In genomic region chr17:24477985-24478600, GRCm38 (mm10) we compare ENCODE assay signal across 1 mouse cellular context.
TF ChIP-seq lines count a peak whose summit lies in the region.

No protein-coding gene starts in this region.

TF ChIP-seq in CH12.LX, 34 proteins besides CTCF, POLR2A, EP300 and RAD21 (continued from another document):
- TF ChIP-seq USF2 (conservative IDR thresholded peaks at IDR 0.05; ENCODE audit: low read depth, low read length): no peak
- TF ChIP-seq TBP (conservative IDR thresholded peaks at IDR 0.05; ENCODE audit: low read depth, low read length): no peak
- no peak for TF ChIP-seq CHD1 (IDR thresholded peaks at IDR 0.05; ENCODE audit: low read depth, low read length)
- no peak for TF ChIP-seq ZKSCAN1 (IDR thresholded peaks at IDR 0.05; ENCODE audit: borderline replicate concordance, low read depth, low read length)
- no peak for TF ChIP-seq IRF4 (IDR thresholded peaks at IDR 0.05; ENCODE audit: low read depth, low read length)
- TF ChIP-seq ZMIZ1 (IDR thresholded peaks at IDR 0.05; ENCODE audit: low read depth, low read length): no peak
- TF ChIP-seq NELFE (IDR thresholded peaks at IDR 0.05; ENCODE audit: low read depth, low read length): no peak
- TF ChIP-seq NRF1 (IDR thresholded peaks at IDR 0.05; ENCODE audit: low read depth, low read length): no peak
- TF ChIP-seq MYC (IDR thresholded peaks at IDR 0.05; ENCODE audit: low read depth, low read length): no peak
- TF ChIP-seq ZNF384 (IDR thresholded peaks at IDR 0.05; ENCODE audit: low read depth, low read length): no peak
- TF ChIP-seq RCOR1 (conservative IDR thresholded peaks at IDR 0.05; ENCODE audit: low read depth, low read length): no peak
- TF ChIP-seq HCFC1 (IDR thresholded peaks at IDR 0.05; ENCODE audit: low read depth, low read length): no peak
TF ChIP-seq in CH12.LX: peak in this region for 0.
